In the genomic region with DNA sequence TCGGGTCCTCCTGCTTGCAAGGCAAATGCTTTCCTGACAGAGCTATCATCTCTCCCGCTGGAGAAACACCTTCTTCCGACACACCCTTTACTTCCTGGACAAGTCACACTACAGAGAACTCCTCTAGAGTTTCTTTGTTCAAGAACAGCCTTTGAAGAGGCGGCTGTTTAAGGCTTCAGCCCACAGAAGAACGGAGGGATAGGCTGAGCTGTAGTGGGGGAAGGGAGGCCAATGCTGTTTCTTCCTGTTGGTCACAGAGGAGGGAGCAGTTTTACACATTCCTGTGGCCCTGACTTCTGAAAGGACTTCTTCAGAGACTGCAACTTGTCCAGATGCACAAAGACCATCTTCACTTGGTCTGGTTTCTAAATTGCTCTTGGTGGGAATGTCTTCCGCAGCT, we compare ENCODE assay signal across 13 mouse cellular contexts.
DNase-seq lines count a peak whose midpoint lies in the region; ATAC-seq lines count a peak whose summit lies in the region.
"Had no signal": no experiment of that assay in that cellular context is flagged by ENCODE, and none has a peak within 500 bp of the region (broad histone marks: within the 10 kb centered on the region; RNA-seq: fewer than 3 reads in every experiment).

No protein-coding gene starts in this region.

- DNase-seq in forebrain, embryonic 10.5 days (ENCODE audit: extremely low spot score, low spot score): no peak
- peak; percentile 3 to 11 for DNase-seq in layer of hippocampus, adult 18-20 months (ENCODE audit: low spot score in 2 of 2)
- no peak for DNase-seq in layer of hippocampus, adult 9-11 months
- peak; percentile 19 for DNase-seq in embryo, embryonic 11 days
- peak; percentile 23 to 27 for DNase-seq in right cerebral cortex, postnatal 10 days (ENCODE audit: low spot score in 2 of 2)
- DNase-seq in adrenal gland, adult 18-20 months (ENCODE audit: low spot score in 2 of 2): no peak
- no peak for DNase-seq in testis, postnatal 10 days (ENCODE audit: low spot score)
- DNase-seq: adrenal gland, adult 2 months; lung, adult 2 months had no signal

- H3K36me3 ChIP-seq in forebrain, embryonic 10.5 days (replicated peaks): no peaks in the 10 kb centered on the region
- H3K36me3 ChIP-seq in forebrain, embryonic 16.5 days (ENCODE audit: control insufficient read depth, insufficient read depth): no peaks in the 10 kb centered on the region
- H3K36me3 ChIP-seq: midbrain, embryonic 10.5 days; neural tube, embryonic 12.5 days had no signal

- no peak for ATAC-seq in forebrain, embryonic 16.5 days
- ATAC-seq: forebrain, embryonic 14.5 days had no signal

- H3K9ac ChIP-seq in forebrain, embryonic 16.5 days (replicated peaks; ENCODE audit: low read depth, low read length): no peak overlapping the region
- H3K9ac ChIP-seq: neural tube, embryonic 12.5 days had no signal

- WGBS in forebrain, embryonic 10.5 days: 59% methylated on average over 6 of the region's 6 CpGs
- WGBS in forebrain, embryonic 16.5 days: 57% methylated on average over 6 of the region's 6 CpGs

- peaks cover 18% of the 10 kb centered on the region for H3K4me1 ChIP-seq in forebrain, embryonic 10.5 days
- no peaks in the 10 kb centered on the region for H3K4me1 ChIP-seq in forebrain, embryonic 16.5 days (replicated peaks; ENCODE audit: control insufficient read depth, insufficient read depth, low read length)

- 0 out of 2 replicates have a peak overlapping the region, but pooled peaks have one; percentile 16 for H3K27ac ChIP-seq in forebrain, embryonic 10.5 days
- H3K27ac ChIP-seq in forebrain, embryonic 16.5 days (ENCODE audit: low read length): no peak overlapping the region
- H3K27ac ChIP-seq: midbrain, embryonic 10.5 days; neural tube, embryonic 12.5 days had no signal

- no peak overlapping the region for H3K4me2 ChIP-seq in forebrain, embryonic 16.5 days (ENCODE audit: low read length)
- H3K4me2 ChIP-seq: neural tube, embryonic 12.5 days had no signal

- H3K4me3 ChIP-seq in forebrain, embryonic 10.5 days: no peak overlapping the region
- H3K4me3 ChIP-seq in forebrain, embryonic 16.5 days (replicated peaks; ENCODE audit: low read length): no peak overlapping the region
- H3K4me3 ChIP-seq: midbrain, embryonic 10.5 days; neural tube, embryonic 12.5 days had no signal

- H3K27me3 ChIP-seq in forebrain, embryonic 10.5 days (ENCODE audit: poor library complexity, severe bottlenecking): no peaks in the 10 kb centered on the region
- H3K27me3 ChIP-seq in forebrain, embryonic 16.5 days (replicated peaks; ENCODE audit: control insufficient read depth, insufficient read depth, low read length): no peaks in the 10 kb centered on the region
- H3K27me3 ChIP-seq: neural tube, embryonic 12.5 days had no signal

- H3K9me3 ChIP-seq in forebrain, embryonic 10.5 days: no peaks in the 10 kb centered on the region
- H3K9me3 ChIP-seq in forebrain, embryonic 16.5 days (ENCODE audit: control insufficient read depth, low read length): no peaks in the 10 kb centered on the region; the same call in 1 of the 2 replicates
- H3K9me3 ChIP-seq: midbrain, embryonic 10.5 days; neural tube, embryonic 12.5 days had no signal

Comparison
In these comparisons a context has a peak if more than half of its experiments do, and no peak if none do; other contexts are left out.
1. DNase-seq: peak in layer of hippocampus, adult 18-20 months (2 of 2), embryo, embryonic 11 days (single experiment) and right cerebral cortex, postnatal 10 days (2 of 2); none in forebrain, embryonic 10.5 days (single experiment), layer of hippocampus, adult 9-11 months (single experiment), adrenal gland, adult 18-20 months (0 of 2) and testis, postnatal 10 days (single experiment).